Mouse (Mus musculus) olfactory bulb, adult 2 months (tissue): ENCODE results near the gene Mtx1. TPM values are rescaled to one million over a fixed set of nuclear protein-coding genes. Genes with fewer than 3 reads are reported as not detected.

Experiments used
- H3K27ac ChIP-seq: fragments of 200-500 bp; 2 replicates; pipeline ENCODE4 v1.5.1; 2012; ENCODE audit warnings: low read depth, low read length; ENCODE audit not compliant: insufficient read depth
- H3K4me1 ChIP-seq: fragments of 200-500 bp; 2 replicates; pipeline ENCODE4 v1.6.1; 2012; ENCODE audit warnings: low read length; ENCODE audit not compliant: control insufficient read depth, insufficient read depth
- H3K4me3 ChIP-seq: fragments of 200-500 bp; 2 replicates; pipeline ENCODE4 v1.5.1; 2012; ENCODE audit warnings: mild to moderate bottlenecking, low read depth, low read length, moderate library complexity; ENCODE audit not compliant: insufficient read depth
- CTCF ChIP-seq: fragments of 200-500 bp; IDR thresholded peaks from 2 replicates; pipeline ENCODE4 v1.5.1; 2012; ENCODE audit warnings: low read depth, mild to moderate bottlenecking, low read length, moderate library complexity; ENCODE audit not compliant: insufficient read depth
- POLR2A ChIP-seq: fragments of 200-500 bp; IDR thresholded peaks from 2 replicates; pipeline ENCODE4 v1.6.1; 2012; ENCODE audit warnings: mild to moderate bottlenecking, low read depth, low read length, moderate library complexity; ENCODE audit not compliant: insufficient read depth
- WGBS: fragments of 180-500 bp; shearing (Covaris S2); methylation state at CpG from one replicate; pipeline ENCODE4 v1.1.7; 2018; 5-methylcytosine and 5-hydroxymethylcytosine counted together
- polyA plus RNA-seq: library from polyadenylated mRNA; stranded (reverse); fragments of >200 nt; gene quantifications from 2 replicates; pipeline ENCODE4 v1.2.4, GENCODE M21; 2012; ENCODE audit warnings: low replicate concordance; ENCODE audit not compliant: missing spikeins, insufficient read depth, insufficient read length

Mtx1 gene
- polyA plus RNA-seq, 1 experiment: not detected

DNA sequence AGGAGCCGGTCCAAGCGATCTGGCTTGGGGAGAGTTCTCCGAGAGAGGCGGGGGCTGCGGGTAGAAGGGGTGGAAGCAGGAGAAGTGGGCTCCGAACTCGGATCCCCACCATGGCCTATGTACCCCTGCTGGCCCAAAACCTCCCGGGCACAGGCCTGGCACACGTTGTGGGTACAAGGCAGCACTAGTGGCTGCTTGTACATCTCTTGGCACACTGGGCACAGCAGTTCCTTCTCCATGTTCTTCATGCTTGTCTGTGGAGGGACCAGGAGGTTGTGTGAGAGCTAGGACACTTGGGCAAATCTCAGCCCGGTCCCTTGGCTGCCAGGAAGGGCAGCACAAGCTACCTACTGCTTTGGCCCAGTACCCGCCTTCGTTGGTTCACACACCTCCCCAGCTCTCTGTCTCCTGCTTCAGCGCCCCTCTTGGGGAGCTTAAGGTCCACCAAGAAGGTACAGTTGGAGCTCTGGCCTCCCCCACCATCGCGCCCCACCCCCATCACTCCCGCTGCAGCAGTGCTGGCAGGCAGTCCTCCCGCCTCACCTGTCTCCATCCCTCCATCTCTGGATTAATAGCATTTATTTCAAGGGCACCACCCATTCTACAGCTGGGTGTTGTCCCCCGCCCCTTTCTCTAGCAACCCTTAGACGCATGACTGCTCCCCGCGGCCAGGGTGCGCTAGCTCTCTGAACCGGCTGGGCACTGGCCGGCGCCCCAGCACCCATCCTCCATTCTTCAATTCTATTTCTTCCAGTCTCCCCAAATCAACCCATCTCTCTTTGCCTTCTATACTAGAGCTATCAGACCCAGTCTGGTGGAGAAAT, 17.5 kb upstream of the Mtx1 start:
- peak overlapping the region; percentile 64 for H3K4me3 ChIP-seq
- 7% methylated on average over 25 of the region's 25 CpGs for WGBS
- peaks cover 21% of the 10 kb centered on the region for H3K4me1 ChIP-seq
- no peak overlapping the region; the same call in 1 of the 2 replicates for H3K27ac ChIP-seq
- TF ChIP-seq CTCF (no peak), POLR2A (no peak)

DNA sequence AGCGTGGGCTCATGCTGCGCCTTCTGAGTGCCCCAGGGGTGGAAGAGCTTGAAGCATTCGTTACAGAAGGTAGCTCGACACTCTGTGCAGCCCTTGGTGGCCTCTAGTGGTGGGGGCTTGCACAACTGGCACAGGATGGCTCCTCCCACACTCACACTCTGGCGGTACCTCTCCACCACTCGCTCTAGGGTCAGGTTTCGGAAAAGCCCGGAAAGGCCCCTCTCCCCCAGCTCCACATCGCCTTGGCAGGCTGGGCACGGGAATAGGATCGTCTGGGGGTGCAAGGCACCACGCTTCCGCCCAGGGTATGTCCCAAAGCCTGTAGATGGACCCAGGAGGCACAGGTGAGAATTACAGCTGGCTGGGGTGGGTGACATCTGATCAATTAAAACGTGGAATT, 16.7 kb upstream of the Mtx1 start:
- Histone ChIP-seq H3K4me1 (peaks cover 27% of the 10 kb centered on the region), H3K27ac (no peak overlapping the region), H3K4me3 (peak overlapping the region; percentile 64)
- WGBS: 20% methylated on average over 14 of the region's 14 CpGs
- TF ChIP-seq POLR2A (no peak), CTCF (no peak)

DNA sequence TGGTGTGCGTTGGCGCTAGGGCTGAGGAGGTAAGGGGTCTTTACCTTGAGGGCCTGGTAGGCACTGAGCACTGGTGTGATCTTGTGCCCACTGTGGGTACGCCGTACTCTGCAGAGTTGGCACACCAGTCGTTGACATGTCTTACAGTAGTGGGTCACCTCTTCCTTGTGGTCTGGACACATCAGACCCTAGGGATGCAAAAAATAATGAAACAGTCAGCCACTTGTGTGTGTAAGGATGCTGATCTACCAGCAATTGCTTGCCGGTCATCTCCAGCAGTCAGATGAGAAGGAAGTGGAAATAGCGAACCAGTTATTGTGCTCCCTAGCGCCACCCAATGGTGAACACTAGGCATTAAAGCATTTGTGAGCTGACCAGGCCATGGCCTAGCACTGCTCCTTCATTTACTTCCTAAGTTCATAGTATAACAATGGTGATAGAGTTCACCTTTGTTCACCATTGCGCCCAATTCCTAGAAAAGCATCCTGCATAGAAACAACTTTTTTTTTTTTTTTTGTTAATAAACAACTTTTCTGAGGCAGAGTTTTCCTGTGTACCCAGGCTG, 15.5 kb upstream of the Mtx1 start:
- 63% methylated on average over 9 of the region's 9 CpGs for WGBS
- no peak overlapping the region for H3K4me3 ChIP-seq
- H3K27ac ChIP-seq: no peak overlapping the region
- peaks cover 30% of the 10 kb centered on the region for H3K4me1 ChIP-seq
- TF ChIP-seq POLR2A (no peak), CTCF (no peak)

DNA sequence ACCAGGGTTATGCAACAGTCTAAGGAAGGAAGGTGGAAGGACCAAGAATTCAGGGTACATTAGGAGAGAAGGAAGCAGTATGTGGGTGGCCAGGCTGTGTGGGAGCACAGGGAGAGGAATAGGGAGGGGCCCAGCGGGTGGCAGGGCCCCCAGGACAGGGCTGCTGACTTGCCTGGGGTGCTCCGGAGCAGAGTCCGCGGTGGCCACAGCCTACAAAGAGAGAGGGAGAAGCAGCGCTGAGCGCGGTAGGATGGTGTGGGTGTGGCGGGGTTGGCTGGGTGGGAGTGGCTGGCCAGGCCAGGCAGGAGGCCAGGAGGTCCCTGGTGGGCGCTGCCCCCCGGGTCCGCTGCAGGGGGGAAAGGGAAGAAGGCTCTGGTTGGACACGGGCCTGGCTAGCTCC, 11.6 kb upstream of the Mtx1 start:
- TF ChIP-seq POLR2A (no peak), CTCF (no peak)
- WGBS: 63% methylated on average over 12 of the region's 12 CpGs

DNA sequence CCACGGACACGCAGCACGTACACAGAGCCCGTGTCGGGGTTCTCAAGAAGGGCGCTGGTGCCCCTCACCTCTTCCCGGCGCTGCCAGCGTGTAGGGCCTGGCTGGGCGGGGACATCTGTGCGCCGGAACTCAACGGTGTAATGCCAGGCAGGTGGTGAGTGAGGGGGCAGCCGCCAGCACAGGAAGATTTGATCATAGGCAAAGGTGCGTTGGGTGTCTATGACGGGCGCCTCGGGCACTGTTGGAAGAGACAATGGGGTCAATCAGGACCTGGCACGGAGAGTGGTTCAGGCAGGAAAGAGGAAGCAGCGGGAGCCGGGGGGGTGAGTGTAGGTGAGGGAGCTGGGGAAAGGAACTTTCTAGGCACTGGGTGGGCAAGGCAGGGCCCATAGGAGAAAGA, 10.8 kb upstream of the Mtx1 start:
- Histone ChIP-seq H3K4me3 (no peak overlapping the region), H3K4me1 (peaks cover 13% of the 10 kb centered on the region), H3K27ac (no peak overlapping the region)
- TF ChIP-seq POLR2A: no peak
- no peak for TF ChIP-seq CTCF
- WGBS: 90% methylated on average over 21 of the region's 21 CpGs

More for the DNA sequence above, 11.6 kb upstream of the Mtx1 start:
- Histone ChIP-seq H3K4me1 (peaks cover 16% of the 10 kb centered on the region), H3K4me3 (no peak overlapping the region), H3K27ac (no peak overlapping the region)

DNA sequence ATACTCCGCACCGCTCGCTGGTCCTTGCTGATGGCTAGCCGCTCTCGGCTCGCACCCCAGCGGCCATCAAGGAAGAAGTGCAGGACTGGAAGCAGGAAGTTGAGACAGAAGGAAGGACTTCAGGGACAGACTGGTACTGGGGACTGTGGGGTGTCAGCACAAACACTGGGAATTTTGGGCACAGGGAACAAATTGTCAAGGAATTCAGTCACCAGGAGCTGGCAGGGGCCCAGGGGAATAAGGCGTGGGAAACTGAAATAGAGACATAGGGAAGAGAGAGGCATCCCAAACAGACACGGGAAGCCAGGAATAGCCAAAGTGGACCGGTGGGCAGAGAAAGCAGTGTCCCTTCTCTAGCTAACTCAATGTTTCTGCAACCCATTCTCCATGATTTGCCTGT, 9.6 kb upstream of the Mtx1 start:
- WGBS: 89% methylated on average over 10 of the region's 10 CpGs
- Histone ChIP-seq H3K4me3 (no peak overlapping the region), H3K27ac (no peak overlapping the region), H3K4me1 (peaks cover 10% of the 10 kb centered on the region)
- no peak for TF ChIP-seq CTCF
- TF ChIP-seq POLR2A: no peak

DNA sequence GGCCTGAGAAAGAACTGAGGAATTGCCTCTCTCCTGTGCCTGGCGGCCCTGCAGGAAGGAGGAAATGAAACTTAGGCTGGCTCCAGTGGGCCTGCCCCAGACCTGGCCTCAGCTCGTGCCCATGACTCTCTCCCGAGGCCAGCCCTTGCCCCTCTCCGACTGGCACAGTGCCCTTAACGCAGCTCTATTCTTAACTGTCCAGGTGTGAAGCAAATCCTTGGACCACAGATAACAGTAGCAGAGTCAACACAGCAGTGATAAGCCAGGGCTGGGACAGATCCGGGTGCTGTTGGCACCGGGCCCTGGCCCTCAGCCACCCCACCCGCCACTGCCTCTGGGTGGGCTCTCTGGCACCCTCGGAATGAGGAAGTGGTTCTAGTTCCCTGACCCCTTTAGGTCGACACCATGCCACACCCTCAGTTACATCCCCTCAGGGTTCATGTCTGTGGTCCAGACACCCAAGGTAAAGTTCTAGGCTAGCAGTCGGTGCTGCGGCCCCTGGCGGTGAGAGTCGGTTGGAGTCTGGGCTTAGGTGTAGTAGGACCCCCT, 6.7 kb upstream of the Mtx1 start:
- Histone ChIP-seq H3K27ac (no peak overlapping the region), H3K4me1 (peaks cover 8% of the 10 kb centered on the region)

DNA sequence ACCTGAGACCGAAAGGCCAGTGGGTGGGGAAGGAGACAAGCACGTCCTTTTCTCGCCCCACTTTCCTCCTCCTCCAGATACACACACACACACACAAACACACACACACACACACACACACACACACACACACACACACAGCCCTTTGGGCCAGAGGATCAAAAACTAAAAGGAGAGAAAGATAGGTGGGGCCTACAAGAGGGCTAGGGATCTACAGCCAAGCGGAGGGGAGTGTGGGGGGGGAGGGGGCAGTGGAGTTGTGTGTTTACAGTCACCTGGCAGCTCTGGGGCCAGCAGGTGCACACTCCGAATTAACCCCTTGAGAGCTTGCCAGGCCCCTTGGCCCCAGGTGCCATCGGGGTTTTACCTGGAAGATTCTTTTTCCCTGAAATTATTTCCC, 5.7 kb upstream of the Mtx1 start:
- Histone ChIP-seq H3K4me1 (peaks cover 15% of the 10 kb centered on the region), H3K27ac (no peak overlapping the region), H3K4me3 (no peak overlapping the region)
- TF ChIP-seq POLR2A (no peak), CTCF (no peak)
- 75% methylated on average over 6 of the region's 6 CpGs for WGBS

More for the DNA sequence above, 6.7 kb upstream of the Mtx1 start:
- H3K4me3 ChIP-seq: no peak overlapping the region
- no peak for TF ChIP-seq POLR2A
- TF ChIP-seq CTCF: no peak
- WGBS: 57% methylated on average over 14 of the region's 14 CpGs

DNA sequence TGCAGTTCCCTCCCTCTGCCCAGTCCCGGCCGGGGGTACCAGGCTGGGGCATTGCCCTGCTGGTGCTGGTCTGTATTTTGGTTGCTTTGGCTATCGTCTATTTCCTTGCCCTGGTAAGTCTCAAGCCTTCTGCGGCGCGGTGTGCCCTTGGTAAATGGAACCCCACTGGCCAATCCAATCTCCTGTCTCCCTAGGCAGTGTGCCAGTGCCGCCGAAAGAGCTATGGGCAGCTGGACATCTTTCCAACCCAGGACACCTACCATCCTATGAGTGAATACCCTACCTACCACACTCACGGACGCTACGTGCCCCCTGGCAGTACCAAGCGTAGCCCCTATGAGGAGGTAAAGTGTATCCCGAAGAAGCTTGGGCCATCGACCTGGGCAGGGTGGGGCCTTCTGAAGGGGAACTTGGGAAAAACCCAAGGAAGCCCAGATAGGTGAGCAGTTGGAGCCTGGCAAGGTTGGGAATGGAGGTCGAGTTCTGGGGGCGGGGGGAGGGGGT, 4.9 kb upstream of the Mtx1 start:
- peaks cover 16% of the 10 kb centered on the region for H3K4me1 ChIP-seq
- H3K27ac ChIP-seq: no peak overlapping the region
- no peak overlapping the region for H3K4me3 ChIP-seq
- 76% methylated on average over 16 of the region's 16 CpGs for WGBS
- TF ChIP-seq CTCF (no peak), POLR2A (no peak)
